Mouse (Mus musculus): ENCODE measurements at regions not wholly inside any gene's neighbourhood (a gene's known extent, or its start where the extent isn't known, plus 50 kb on each side); places are given as distances from the start of the nearest gene placed in this dataset.

- Histone ChIP-seq H3K9me3 (ENCODE audit: control insufficient read depth, low read length) (no peaks in the 10 kb centered on the region), H3K9ac (ENCODE audit: low read length) (no peak overlapping the region), H3K27ac (replicated peaks; ENCODE audit: low read depth, low read length) (no peak overlapping the region), H3K36me3 (ENCODE audit: control insufficient read depth, insufficient read depth, low read length) (no peaks in the 10 kb centered on the region), H3K27me3 (ENCODE audit: control insufficient read depth, insufficient read depth, low read length) (no peaks in the 10 kb centered on the region), H3K4me2 (ENCODE audit: low read depth, severe bottlenecking) (no peak overlapping the region), H3K4me3 (ENCODE audit: low read depth, low read length) (no peak overlapping the region), H3K4me1 (ENCODE audit: control insufficient read depth, insufficient read depth, low read length) (0 out of 2 replicates have a peak, but pooled peaks cover 3% of the 10 kb centered on the region)
- 93% methylated on average over 2 of the region's 2 CpGs for WGBS
- DNase-seq (ENCODE audit: low spot score): no peak
- no peak for ATAC-seq (ENCODE audit: insufficient number of reproducible peaks, low FRiP score, low TSS enrichment, low read depth)
These were observed 213.4 kb upstream of the Mkln1 start for GRCm38 (mm10) chr6:31185151-31185550.

GRCm38 (mm10) chr6:31188066-31188465, 210.5 kb upstream of the Mkln1 start:
- Histone ChIP-seq H3K27ac (replicated peaks; ENCODE audit: low read depth, low read length) (no peak overlapping the region), H3K4me1 (ENCODE audit: control insufficient read depth, insufficient read depth, low read length) (0 out of 2 replicates have a peak, but pooled peaks cover 2% of the 10 kb centered on the region), H3K9ac (ENCODE audit: low read length) (no peak overlapping the region), H3K4me3 (ENCODE audit: low read depth, low read length) (no peak overlapping the region), H3K4me2 (ENCODE audit: low read depth, severe bottlenecking) (no peak overlapping the region), H3K9me3 (ENCODE audit: control insufficient read depth, low read length) (no peaks in the 10 kb centered on the region), H3K27me3 (ENCODE audit: control insufficient read depth, insufficient read depth, low read length) (no peaks in the 10 kb centered on the region), H3K36me3 (ENCODE audit: control insufficient read depth, insufficient read depth, low read length) (no peaks in the 10 kb centered on the region)
- no peak for ATAC-seq (ENCODE audit: insufficient number of reproducible peaks, low FRiP score, low TSS enrichment, low read depth)
- no peak for DNase-seq (ENCODE audit: low spot score)
- 58% methylated on average over 1 of the region's 1 CpGs for WGBS

- H3K4me1 ChIP-seq (ENCODE audit: control insufficient read depth, insufficient read depth, low read length): no peaks in the 10 kb centered on the region
- no peaks in the 10 kb centered on the region for H3K27me3 ChIP-seq (ENCODE audit: control insufficient read depth, insufficient read depth, low read length)
- H3K27ac ChIP-seq (replicated peaks; ENCODE audit: low read depth, low read length): no peak overlapping the region
- no peak overlapping the region for H3K4me3 ChIP-seq (ENCODE audit: low read depth, low read length)
- no peak overlapping the region for H3K9ac ChIP-seq (ENCODE audit: low read length)
- no peak for DNase-seq (ENCODE audit: low spot score)
- no peaks in the 10 kb centered on the region for H3K9me3 ChIP-seq (ENCODE audit: control insufficient read depth, low read length)
- no peaks in the 10 kb centered on the region for H3K36me3 ChIP-seq (ENCODE audit: control insufficient read depth, insufficient read depth, low read length)
- no peak for ATAC-seq (ENCODE audit: insufficient number of reproducible peaks, low FRiP score, low TSS enrichment, low read depth)
- 50% methylated on average over 7 of the region's 7 CpGs for WGBS
- H3K4me2 ChIP-seq (ENCODE audit: low read depth, severe bottlenecking): no peak overlapping the region
These were observed 209.5 kb upstream of the Mkln1 start for GRCm38 (mm10) chr6:31189060-31189459.

GRCm38 (mm10) chr6:31190070-31190469, 208.5 kb upstream of the Mkln1 start:
- H3K4me2 ChIP-seq (ENCODE audit: low read depth, severe bottlenecking): no peak overlapping the region
- no peaks in the 10 kb centered on the region for H3K27me3 ChIP-seq (ENCODE audit: control insufficient read depth, insufficient read depth, low read length)
- no peak for DNase-seq (ENCODE audit: low spot score)
- H3K36me3 ChIP-seq (ENCODE audit: control insufficient read depth, insufficient read depth, low read length): no peaks in the 10 kb centered on the region
- H3K27ac ChIP-seq (replicated peaks; ENCODE audit: low read depth, low read length): no peak overlapping the region
- H3K9ac ChIP-seq (ENCODE audit: low read length): no peak overlapping the region
- H3K4me3 ChIP-seq (ENCODE audit: low read depth, low read length): no peak overlapping the region
- 87% methylated on average over 5 of the region's 5 CpGs for WGBS
- ATAC-seq (ENCODE audit: insufficient number of reproducible peaks, low FRiP score, low TSS enrichment, low read depth): no peak
- no peaks in the 10 kb centered on the region for H3K9me3 ChIP-seq (ENCODE audit: control insufficient read depth, low read length)
- H3K4me1 ChIP-seq (ENCODE audit: control insufficient read depth, insufficient read depth, low read length): no peaks in the 10 kb centered on the region

- Histone ChIP-seq H3K4me1 (ENCODE audit: control insufficient read depth, insufficient read depth, low read length) (no peaks in the 10 kb centered on the region), H3K27me3 (ENCODE audit: control insufficient read depth, insufficient read depth, low read length) (no peaks in the 10 kb centered on the region), H3K36me3 (ENCODE audit: control insufficient read depth, insufficient read depth, low read length) (no peaks in the 10 kb centered on the region), H3K27ac (replicated peaks; ENCODE audit: low read depth, low read length) (no peak overlapping the region), H3K9me3 (ENCODE audit: control insufficient read depth, low read length) (no peaks in the 10 kb centered on the region), H3K9ac (ENCODE audit: low read length) (no peak overlapping the region), H3K4me2 (ENCODE audit: low read depth, severe bottlenecking) (no peak overlapping the region), H3K4me3 (ENCODE audit: low read depth, low read length) (no peak overlapping the region)
- ATAC-seq (ENCODE audit: insufficient number of reproducible peaks, low FRiP score, low TSS enrichment, low read depth): no peak
- 52% methylated on average over 5 of the region's 5 CpGs for WGBS
- DNase-seq (ENCODE audit: low spot score): no peak
These were observed 207.7 kb upstream of the Mkln1 start for GRCm38 (mm10) chr6:31190628-31191373.

GRCm38 (mm10) chr6:31191577-31191976, 207.0 kb upstream of the Mkln1 start:
- Histone ChIP-seq H3K4me3 (ENCODE audit: low read depth, low read length) (no peak overlapping the region), H3K4me1 (ENCODE audit: control insufficient read depth, insufficient read depth, low read length) (no peaks in the 10 kb centered on the region), H3K36me3 (ENCODE audit: control insufficient read depth, insufficient read depth, low read length) (no peaks in the 10 kb centered on the region), H3K9me3 (ENCODE audit: control insufficient read depth, low read length) (no peaks in the 10 kb centered on the region), H3K27me3 (ENCODE audit: control insufficient read depth, insufficient read depth, low read length) (no peaks in the 10 kb centered on the region), H3K27ac (replicated peaks; ENCODE audit: low read depth, low read length) (no peak overlapping the region), H3K4me2 (ENCODE audit: low read depth, severe bottlenecking) (no peak overlapping the region), H3K9ac (ENCODE audit: low read length) (no peak overlapping the region)
- no peak for DNase-seq (ENCODE audit: low spot score)
- 90% methylated on average over 14 of the region's 14 CpGs for WGBS
- ATAC-seq (ENCODE audit: insufficient number of reproducible peaks, low FRiP score, low TSS enrichment, low read depth): no peak

GRCm38 (mm10) chr6:31192197-31192596, 206.3 kb upstream of the Mkln1 start:
- H3K4me3 ChIP-seq (ENCODE audit: low read depth, low read length): no peak overlapping the region
- DNase-seq (ENCODE audit: low spot score): no peak
- H3K9me3 ChIP-seq (ENCODE audit: control insufficient read depth, low read length): no peaks in the 10 kb centered on the region
- no peaks in the 10 kb centered on the region for H3K36me3 ChIP-seq (ENCODE audit: control insufficient read depth, insufficient read depth, low read length)
- H3K27ac ChIP-seq (replicated peaks; ENCODE audit: low read depth, low read length): no peak overlapping the region
- no peak overlapping the region for H3K4me2 ChIP-seq (ENCODE audit: low read depth, severe bottlenecking)
- ATAC-seq (ENCODE audit: insufficient number of reproducible peaks, low FRiP score, low TSS enrichment, low read depth): no peak
- no peaks in the 10 kb centered on the region for H3K4me1 ChIP-seq (ENCODE audit: control insufficient read depth, insufficient read depth, low read length)
- WGBS: 86% methylated on average over 4 of the region's 4 CpGs
- no peaks in the 10 kb centered on the region for H3K27me3 ChIP-seq (ENCODE audit: control insufficient read depth, insufficient read depth, low read length)
- no peak overlapping the region for H3K9ac ChIP-seq (ENCODE audit: low read length)

- H3K4me2 ChIP-seq (ENCODE audit: low read depth, severe bottlenecking): no peak overlapping the region
- H3K36me3 ChIP-seq (ENCODE audit: control insufficient read depth, insufficient read depth, low read length): no peaks in the 10 kb centered on the region
- H3K9ac ChIP-seq (ENCODE audit: low read length): no peak overlapping the region
- H3K9me3 ChIP-seq (ENCODE audit: control insufficient read depth, low read length): no peaks in the 10 kb centered on the region
- 85% methylated on average over 5 of the region's 5 CpGs for WGBS
- no peak for DNase-seq (ENCODE audit: low spot score)
- no peak overlapping the region for H3K4me3 ChIP-seq (ENCODE audit: low read depth, low read length)
- H3K27me3 ChIP-seq (ENCODE audit: control insufficient read depth, insufficient read depth, low read length): no peaks in the 10 kb centered on the region
- no peak overlapping the region for H3K27ac ChIP-seq (replicated peaks; ENCODE audit: low read depth, low read length)
- H3K4me1 ChIP-seq (ENCODE audit: control insufficient read depth, insufficient read depth, low read length): no peaks in the 10 kb centered on the region
- no peak for ATAC-seq (ENCODE audit: insufficient number of reproducible peaks, low FRiP score, low TSS enrichment, low read depth)
These were observed 205.3 kb upstream of the Mkln1 start for GRCm38 (mm10) chr6:31193202-31193601.
